Mouse (Mus musculus): ENCODE measurements around the gene Surf1.

Gene Surf1

DNA sequence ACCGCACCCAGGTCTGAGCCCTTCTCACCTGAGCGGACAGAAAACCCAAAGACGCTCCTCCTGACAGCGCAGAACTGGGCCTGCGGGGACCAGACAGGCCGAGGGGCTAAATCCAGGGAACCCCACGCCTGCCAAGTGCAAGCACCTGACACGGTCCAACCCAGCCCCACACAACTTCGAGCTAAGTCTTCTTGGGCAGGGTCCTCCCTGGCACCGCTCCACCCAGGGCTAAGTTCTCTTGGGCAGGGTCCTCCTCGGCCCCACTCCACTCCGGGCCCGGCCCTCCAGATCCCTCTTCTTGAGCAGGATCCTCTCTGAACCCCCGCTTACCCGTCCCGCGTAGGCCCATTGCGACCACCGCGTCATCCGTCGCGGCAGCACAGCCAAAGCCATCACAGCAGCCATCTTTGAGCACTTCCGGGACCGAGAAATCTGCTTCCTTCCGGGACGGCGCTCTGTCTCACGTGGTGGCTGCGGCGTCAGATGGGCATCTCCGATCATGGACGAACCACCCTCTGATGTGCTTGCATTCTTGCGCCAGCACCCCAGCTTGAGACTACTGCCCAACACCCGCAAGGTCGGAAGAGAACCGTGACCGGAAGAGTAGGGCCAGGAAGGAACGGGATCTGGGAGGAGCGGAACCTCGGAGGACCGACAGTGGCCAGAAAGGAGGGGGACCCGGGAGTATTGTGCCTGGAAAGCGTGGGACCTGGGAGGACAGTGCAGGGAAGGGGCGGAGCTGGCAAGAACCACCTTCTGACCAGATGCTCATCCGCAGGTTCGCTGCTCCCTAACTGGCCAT, at the start of gene Surf1, which contains the start of gene Surf2:
Gene Surf1 (minus strand): TSS at position 604 of the 802 bp plus-strand sequence.
Gene Surf2 (plus strand): TSS at position 441 of the 802 bp plus-strand sequence.
- DNase-seq (ENCODE audit: low spot score): peak; percentile 86

DNA sequence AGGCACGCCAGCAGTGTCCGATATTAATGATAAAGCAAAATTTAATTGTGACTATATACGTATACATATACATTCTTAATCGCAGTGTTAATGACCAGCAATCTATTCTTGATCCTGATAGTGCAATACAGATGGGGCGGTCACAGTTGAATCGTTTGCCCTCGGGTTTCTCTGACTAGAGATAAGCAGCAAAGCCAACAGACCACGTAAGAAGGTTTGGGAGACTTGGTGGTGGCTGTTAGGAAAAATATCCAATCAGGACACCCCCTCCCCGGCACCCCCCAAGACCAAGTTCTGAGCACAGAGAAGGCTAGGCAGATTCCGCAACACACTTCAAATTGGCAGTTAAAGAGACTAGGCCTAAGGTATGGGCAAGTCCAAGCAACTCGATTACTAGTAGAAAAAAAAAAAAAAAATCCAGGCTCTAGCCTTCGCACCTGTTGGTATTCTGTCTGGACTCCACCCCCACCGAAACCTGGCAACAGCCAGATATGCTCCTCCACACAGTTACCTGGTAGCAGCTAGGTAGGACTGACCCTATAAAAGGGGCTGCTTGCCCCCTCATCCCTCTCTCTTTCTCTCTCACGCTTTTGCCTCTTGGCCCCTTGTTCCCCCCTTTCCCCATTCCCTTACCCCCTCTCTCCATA, 48.5 kb upstream of the Surf1 start:
- DNase-seq (ENCODE audit: low spot score): no peak

DNA sequence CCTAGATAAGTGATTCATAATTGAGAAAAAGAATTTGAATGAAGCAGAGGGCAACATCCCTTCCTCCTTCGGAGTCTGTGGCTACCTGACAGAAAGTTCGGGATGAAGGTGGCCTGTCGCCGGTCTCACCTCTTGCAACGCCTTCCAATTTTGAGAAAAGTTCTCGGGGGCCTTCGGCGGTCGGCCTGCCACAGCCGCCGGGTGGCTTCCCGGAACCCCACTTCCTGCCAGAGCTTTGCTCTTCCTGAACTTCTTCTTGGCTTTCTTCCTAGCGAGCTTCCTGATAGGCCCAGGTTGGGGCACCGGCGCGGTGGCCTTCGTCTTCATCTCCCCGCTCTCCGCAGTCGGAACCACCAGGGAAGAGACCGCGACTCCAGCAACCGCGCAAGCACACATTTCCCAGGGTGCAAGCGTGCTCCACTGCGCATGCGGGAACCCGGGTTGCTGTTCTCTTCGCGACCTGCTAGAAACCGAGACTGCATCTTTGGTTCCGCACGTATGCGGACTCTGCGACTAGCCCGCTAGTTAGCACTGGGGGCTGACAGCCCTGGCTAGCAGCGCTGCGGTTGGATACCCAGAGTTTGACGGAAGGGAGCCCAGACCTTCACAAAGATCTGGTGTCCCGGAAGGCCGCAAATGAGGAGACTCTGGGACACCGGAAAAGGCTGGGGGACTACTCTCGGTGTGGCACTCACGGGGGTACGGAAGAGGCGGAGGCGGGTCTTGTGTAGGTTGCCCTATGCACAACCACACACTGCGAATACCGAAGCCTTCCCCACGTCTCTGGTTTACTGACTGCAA, 47.8 kb upstream of the Surf1 start, which contains the start of gene Rexo4:
Gene Rexo4 (minus strand): TSS at position 464 of the 801 bp plus-strand sequence.
- peak; percentile 95 for DNase-seq (ENCODE audit: low spot score)

DNA sequence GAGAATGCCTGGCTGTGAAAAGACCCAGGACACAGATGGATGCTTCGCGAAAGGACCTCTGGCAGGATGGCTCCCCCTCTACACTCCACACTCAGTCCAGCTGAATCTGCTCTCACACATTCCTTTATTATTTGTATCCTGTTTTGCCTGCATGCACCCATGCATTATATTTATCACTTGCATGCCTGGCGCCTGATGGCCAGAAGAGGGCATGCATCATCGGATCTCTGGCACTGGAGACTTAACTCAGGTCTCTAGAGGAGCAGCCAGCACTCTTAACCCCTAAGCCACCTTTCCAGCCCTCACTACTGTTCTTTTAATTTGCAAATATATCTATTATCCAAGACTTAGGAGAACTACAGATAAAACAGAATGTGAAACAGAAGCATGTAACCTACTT, 44.4 kb upstream of the Surf1 start:
- DNase-seq (ENCODE audit: low spot score): peak; percentile 4

DNA sequence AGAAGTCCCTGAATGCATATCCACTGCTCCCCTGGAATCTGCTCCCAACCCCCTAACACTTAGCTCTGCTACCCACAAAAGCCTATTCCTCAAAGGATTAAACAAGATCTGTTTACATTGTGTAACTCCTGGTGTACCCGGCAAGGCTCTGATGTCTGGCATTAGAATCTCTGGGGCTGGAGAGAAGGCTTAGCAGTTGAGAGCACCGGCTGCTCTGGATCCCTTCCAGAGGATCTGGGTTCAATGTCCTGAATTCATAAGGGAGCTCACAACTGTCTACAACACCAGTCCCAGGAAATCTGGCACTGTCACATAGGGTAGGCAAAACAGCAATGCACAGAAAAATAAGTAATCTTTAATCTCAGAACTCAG, 41.1 kb upstream of the Surf1 start:
- DNase-seq (ENCODE audit: low spot score): no peak

- no peak for DNase-seq (ENCODE audit: low spot score)
These were observed 40.6 kb upstream of the Surf1 start for GRCm38 (mm10) chr2:26956811-26957487.

DNA sequence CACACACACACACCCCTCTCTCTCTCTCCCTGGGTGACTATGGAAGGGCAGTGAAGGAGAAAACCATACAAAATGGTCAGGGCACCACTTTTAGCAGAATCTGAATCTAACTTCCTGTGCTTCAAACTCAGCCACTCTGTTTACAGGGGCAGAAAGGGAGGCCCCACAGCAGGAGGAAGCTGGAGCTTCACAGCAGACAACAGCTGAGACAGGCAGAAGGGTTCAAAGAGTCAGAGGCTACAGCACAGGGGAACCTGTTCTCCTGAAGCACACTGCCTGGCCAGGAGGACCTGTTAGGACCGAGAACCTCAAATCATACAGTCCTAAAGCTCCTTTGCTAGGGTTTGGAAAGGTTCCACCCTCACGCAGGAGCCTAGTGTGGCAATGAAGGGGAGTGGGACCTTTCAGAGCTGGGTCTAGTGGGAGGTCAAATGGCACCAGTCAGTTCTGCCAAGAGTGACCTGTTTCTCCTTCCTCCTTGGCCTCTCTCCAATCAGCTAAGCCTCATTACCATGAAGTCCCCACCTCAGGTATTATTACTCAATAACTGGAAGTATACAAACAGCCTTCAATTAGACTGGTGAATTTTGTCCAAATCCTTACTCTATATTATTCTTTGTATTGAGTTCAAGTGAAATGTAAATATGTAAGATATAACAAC, 38.5 kb upstream of the Surf1 start:
- DNase-seq (ENCODE audit: low spot score): no peak

DNA sequence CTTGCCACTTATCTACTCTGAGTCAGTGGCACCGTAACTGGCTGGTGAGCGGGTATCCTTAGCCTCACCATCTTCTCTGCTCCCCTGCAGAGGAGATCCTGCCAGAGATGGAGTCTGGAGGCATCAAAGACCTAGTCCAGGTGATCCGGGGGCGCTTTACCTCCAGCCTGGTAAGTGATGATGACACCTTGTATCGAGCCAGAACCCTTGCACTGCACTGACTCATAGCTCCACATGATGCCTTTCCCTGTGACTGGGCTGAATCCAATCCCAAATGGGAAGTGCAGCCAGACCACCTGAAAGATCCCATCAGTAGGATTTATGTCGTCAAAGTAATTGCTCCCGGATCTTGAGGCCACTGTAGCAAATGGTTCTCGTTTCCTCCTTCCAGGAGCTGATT, 36.5 kb upstream of the Surf1 start:
- DNase-seq (ENCODE audit: low spot score): no peak

- DNase-seq (ENCODE audit: low spot score): no peak
These were observed 35.9 kb upstream of the Surf1 start for GRCm38 (mm10) chr2:26952193-26952592.

GRCm38 (mm10) chr2:26951346-26951905, 35.1 kb upstream of the Surf1 start:
- DNase-seq (ENCODE audit: low spot score): no peak

DNA sequence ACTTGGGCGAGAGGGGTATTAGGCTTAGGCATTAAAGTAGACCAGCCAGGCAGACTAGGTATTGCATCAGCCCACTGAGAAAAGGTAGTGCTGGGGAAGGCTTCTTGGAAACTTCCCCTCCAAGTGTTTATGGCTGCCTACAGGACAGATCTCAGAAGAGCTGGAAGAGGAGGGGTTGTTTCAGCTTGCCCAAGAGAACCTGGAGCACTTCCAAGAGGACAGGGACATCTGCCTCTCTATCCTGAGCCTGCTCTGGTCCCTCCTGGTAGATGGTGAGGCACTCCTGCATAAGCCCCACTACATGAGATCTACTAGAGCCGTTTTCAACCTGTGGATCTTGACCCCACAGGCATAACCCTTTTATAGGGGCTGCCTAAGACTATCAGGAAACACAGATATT, 34.1 kb upstream of the Surf1 start:
- DNase-seq (ENCODE audit: low spot score): no peak

GRCm38 (mm10) chr2:26943253-26943652, 26.9 kb upstream of the Surf1 start:
- no peak for DNase-seq (ENCODE audit: low spot score)

DNA sequence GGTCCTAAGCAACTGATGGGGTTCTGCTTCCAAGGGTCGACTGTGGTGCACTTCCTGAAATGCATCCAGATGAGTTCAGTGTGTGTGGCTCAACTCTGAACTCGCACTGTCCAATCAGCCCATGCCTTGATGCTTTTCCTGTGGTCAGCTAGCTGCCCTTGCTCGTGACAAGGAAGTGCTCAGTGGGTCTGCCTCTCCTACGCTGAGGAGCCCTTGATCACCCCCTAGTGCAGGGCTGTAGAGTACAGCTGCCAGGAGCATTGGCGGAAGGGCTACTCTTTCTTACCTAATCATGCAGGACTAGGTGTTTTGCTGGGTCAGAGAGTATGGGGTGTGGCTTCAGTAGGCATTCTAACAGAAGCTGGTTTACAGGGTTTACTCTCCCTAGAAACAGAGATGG, 25.2 kb upstream of the Surf1 start:
- no peak for DNase-seq (ENCODE audit: low spot score)

- DNase-seq (ENCODE audit: low spot score): no peak
These were observed 20.1 kb upstream of the Surf1 start for GRCm38 (mm10) chr2:26936425-26936824.

DNA sequence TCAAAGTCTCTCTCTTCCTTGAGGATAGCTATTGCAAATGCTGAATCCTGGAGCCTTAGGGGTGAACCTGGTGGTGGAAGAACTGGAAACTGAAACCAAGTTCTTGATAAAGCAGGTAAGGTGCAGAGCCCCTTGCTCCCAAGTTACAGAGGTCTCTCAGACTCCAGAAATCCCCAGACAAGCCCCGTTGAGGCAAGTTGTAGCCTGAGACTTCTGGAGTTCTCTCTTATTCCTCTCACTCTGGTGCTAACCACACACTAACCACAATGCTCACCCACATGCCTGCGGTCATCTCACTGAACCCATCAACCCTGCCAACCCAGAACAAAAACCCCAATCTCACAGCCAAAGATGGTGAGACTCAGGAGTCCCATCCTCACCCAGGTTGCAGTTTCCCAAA, 19.0 kb upstream of the Surf1 start:
- no peak for DNase-seq (ENCODE audit: low spot score)

DNA sequence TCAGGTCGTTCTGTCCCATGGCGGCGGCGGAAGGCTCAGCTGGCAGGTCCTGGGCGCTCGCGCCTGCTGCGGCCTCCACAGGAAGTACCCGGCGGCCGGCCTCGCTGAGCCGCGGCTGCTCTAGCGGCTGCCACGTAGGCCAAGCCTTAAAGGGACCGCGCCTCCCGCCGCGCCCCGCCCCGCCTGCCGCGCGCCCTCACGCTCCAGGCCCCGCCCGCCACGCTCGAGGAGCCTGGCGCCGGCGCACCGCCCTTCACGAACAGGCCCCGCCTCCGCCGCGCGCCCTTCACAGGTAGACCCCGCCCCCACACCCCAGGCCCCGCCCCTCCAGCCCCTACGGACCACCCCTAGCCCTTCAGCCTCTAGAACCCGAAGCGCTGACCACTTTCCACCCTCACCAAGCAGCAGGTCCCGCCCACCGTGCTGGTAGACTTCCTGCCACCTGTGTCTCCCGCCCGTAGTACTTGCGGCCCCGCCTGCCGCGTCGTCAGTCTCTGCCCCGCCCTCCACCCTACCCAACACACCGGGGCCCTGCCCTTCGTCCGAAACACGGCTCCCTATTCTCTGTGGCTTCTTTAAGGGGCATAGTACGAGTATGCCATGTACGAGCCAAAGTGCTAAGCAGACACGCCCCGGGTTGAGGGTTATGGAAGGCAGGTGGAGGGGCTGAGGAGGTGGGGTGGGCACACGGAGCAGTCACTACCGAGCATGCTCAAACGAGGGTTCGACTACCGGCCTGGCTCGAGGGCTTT, 17.1 kb upstream of the Surf1 start, which contains the start of the genes Surf4 and Stkld1:
Gene Surf4 (minus strand): TSS at position 625 of the 752 bp plus-strand sequence.
Gene Stkld1 (plus strand): TSS at position 744 of the 752 bp plus-strand sequence.
- DNase-seq (ENCODE audit: low spot score): peak; percentile 96

DNA sequence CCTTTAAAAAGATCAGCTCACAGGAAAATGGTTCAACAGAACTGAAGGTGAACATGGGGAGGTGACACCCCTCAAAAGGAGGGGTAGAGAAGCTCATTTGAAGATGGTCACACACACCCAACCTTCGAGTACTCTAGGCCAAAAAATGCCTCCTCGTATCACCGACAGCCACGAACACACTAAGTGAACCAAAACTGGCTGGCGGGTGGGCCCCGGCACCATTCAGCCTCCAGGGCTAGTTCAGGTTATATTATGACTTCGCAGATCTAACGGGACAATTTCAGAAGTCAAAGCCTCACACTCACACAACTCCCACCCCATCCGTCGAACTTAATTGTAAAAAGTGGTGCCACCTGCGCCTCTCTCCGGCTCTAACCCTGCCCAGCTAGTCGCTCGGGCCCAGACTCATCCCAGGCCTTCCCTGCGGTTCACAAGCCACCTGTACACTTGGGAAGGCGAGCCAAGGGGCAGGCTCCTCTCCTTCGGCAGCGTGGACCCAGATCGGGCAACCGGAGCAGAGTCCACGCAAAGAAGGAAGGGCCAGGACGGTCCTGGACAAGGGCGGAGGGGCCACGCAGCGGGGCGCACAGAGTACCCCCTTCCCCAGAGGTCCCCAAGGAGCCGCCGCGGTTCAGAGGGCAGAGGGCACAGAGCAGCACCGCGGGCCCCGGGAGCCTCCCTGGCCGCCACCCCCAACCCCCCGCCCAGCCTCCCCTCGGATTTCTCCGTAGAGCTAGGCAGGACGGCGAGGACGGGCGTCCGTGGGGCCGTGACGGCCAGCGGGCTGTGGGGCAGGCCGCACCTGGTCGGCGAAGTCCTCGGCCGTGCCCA, 16.4 kb upstream of the Surf1 start:
- DNase-seq (ENCODE audit: low spot score): peak; percentile 34

DNA sequence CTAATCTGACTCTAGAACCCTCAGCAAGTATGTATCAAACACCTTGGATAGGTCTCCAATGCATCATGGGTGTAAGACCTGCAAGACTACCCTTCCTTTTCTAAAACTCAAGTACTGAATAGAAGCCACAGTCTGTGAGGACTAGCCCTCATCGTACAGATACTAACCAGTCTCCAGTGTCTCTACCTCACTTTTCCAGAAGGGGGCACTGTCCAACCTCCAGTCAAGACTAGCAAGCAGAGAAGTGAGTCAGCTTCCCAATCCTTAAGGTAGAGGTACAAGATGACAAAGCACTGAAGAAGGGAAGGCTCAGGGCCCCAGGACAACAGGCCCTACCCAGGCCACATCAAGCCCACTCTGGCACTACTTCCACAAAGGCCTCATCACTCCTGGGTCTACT, 14.1 kb upstream of the Surf1 start:
- DNase-seq (ENCODE audit: low spot score): peak; percentile 82

DNA sequence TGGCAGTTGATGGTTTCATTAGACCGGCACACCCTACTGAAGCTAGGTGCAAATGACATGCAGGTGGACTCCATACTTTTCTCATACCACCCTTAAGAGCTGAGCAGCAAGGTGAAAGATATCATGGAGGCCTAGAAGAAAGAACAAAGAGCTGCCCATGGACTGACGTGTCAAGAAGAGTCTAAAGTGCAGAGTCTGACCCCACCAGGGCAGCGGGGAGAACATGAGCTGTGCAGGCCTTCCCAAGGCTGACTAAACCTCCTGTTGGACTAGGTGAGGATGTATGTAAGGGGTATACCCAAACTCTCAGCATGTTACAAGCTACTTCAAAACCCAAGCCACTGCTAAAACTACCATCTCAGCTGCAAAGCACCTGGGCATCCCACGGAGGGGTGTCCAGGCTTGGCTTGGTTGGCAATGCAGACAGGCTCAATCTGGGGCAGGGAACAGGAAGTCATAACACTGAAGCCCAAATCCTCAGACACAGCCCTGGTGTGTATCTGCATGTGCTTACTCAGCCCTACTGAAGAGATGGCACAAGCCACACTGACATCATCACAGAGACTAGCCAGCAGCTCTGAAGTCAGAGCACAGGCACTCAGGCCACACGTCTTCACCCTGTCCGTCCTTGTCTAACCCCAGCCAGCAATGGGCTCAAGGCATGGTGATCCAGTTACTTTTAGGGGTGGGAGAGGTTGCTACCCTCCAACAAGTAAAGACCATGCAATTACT, 11.6 kb upstream of the Surf1 start:
- DNase-seq (ENCODE audit: low spot score): no peak

Data from embryo, embryonic 10.5 days (tissue).